Mouse (Mus musculus) ovary, adult 18-20 months (tissue): ENCODE data around the gene Cyb5rl.

Experiments used
- DNase-seq: peaks from one replicate; pipeline ENCODE4 v3.0.0; 2022; ENCODE audit warnings: low spot score, mixed read lengths

Cyb5rl gene

GRCm38 (mm10) chr4:107114278-107114677 is 47.5 kb downstream of the Cyb5rl start:
- no peak for DNase-seq

GRCm38 (mm10) chr4:107117741-107118385 is 51.1 kb downstream of the Cyb5rl start:
- no peak for DNase-seq

- DNase-seq: no peak
Measured at GRCm38 (mm10) chr4:107119056-107119455, 52.3 kb downstream of the Cyb5rl start.

GRCm38 (mm10) chr4:107120676-107121075 is 53.9 kb downstream of the Cyb5rl start:
- no peak for DNase-seq

GRCm38 (mm10) chr4:107121165-107121943 is 54.6 kb downstream of the Cyb5rl start:
- no peak for DNase-seq

GRCm38 (mm10) chr4:107124376-107124775 is 57.6 kb downstream of the Cyb5rl start:
- no peak for DNase-seq

DNA sequence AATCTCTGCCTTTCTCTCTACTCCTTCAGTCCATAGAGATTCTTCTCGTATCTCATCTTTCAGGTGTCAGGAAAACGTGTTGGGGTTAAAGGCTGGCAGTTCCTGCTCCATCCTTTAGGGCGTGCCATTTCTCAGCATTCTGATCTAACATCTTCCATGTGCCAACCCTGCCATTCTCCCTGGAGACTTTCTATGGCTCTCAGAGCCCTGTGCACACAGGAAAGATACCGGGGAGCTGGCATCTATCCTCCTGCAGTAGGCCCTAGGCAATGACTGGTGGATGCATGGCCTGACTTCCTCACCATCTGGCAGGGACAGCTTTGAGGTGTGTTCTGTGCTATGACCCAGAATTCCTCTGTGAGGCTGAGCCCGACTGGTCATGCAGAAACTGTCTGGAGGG is 58.3 kb downstream of the Cyb5rl start:
- no peak for DNase-seq

DNA sequence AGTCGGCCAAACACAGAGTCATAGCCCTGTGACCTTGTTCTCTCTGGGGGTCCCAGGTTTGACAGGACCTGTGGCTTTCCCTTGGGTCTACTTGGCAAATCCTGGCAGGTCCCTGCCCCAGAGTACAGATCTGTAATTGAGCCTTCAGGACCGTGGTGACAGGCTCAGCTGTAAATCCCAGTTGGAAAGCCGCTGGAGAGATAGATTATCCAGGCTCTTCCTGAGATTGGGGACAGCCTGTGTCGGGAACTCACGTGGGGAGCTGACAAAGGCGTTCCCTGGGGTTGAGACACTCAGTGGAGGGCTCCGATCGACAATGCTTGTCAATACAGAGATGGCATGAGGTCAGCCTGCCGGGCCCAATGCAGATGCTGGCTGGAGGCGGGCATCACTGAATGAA is 59.6 kb downstream of the Cyb5rl start:
- DNase-seq: no peak

DNA sequence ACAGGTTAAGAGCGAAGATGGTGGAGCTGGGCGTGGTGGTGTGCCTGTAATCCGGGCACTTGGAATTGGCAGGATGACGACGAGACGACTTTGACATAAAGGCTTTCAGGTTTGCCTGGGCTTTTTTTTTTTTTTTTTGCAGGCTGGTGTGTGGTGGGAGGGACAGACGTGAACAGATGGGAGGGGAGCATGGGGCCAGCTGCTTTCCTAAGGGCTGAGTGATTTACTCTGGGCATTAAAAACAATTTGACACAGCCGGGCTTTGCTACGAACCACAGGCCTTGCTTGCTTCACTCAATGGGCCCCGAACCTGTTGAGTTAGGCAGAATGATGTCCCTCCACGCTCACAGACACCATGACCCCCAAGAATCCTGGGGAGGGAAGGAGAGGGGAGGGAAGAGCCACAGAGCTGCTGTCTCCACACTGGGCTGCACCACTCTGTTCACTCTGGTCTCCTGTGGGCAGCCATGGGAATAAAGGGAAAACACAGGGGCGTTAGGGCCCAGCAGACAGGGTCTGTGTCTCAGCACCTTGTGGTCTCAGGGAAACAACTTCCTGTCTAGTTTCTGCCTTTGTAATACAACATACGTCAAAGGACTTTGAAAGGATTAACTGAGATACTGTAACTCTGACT is 60.2 kb downstream of the Cyb5rl start:
- no peak for DNase-seq

GRCm38 (mm10) chr4:107127901-107128669 is 61.3 kb downstream of the Cyb5rl start:
- DNase-seq: no peak

- DNase-seq: no peak
Measured at GRCm38 (mm10) chr4:107129373-107129772, 62.6 kb downstream of the Cyb5rl start.

- DNase-seq: no peak
Measured at GRCm38 (mm10) chr4:107130534-107130933, 63.7 kb downstream of the Cyb5rl start.

DNA sequence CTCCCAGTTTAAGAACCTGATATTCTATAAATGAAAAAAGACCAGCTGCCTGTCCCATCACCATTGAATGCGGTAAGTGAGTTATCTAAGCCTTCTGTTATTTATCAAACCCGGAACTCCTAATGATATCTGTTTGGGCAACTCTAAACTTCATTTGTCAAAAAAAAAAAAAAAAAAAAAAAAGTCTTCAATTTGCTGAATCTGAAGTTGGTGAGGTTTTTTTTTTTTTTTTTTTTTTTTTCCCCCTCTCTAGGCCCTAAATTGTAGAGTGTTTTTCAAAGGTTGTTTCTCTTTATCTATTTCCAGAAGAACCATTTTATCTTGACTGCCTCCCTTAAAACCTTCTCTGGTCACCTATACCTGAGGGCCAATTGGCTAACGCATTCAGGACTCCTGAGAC is 68.1 kb downstream of the Cyb5rl start:
- DNase-seq: no peak

- DNase-seq: no peak
Measured at GRCm38 (mm10) chr4:107135663-107136062, 68.9 kb downstream of the Cyb5rl start.

DNA sequence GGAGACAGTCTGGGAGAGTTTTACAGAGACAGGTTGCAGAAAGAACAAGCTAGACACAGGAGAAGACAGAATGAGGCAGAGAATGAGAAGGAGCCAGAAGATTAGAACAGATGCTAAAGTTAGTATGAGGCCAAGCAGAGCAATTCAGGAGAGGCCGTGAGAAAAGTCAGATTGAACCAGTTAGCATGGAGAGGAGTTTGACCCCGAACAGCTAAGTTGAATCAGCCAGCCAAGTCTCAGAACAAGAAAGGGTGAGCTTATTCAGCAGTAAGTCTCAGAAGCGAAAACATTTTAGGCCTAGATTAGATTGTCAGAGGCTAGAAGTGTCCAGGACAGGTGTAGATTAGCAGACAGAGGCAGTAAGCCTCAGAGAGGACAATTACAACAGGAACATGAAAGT is 69.7 kb downstream of the Cyb5rl start:
- DNase-seq: no peak
